ENCODE assay signal across 8 mouse cellular contexts in genomic region chr19:32956916-32957558, GRCm38 (mm10).
DNase-seq lines count a peak whose midpoint lies in the region; ATAC-seq and TF ChIP-seq lines count a peak whose summit lies in the region.

No protein-coding gene starts in this region.

- H3K4me3 ChIP-seq in heart, postnatal 0 days (ENCODE audit: low read depth, low read length) = peak overlapping the region; percentile 44
- H3K4me3 ChIP-seq in liver, embryonic 14.5 days (ENCODE audit: insufficient read depth in 1 of 2, low read depth in 2 of 2, low read length in 2 of 2) = peak overlapping the region; percentile 27 to 38
- H3K4me3 ChIP-seq in neural tube, embryonic 13.5 days = 0 out of 2 replicates have a peak overlapping the region, but pooled peaks have one; percentile 1

- WGBS in heart, postnatal 0 days = 2% methylated on average over 13 of the region's 13 CpGs
- under 1% methylated on average over 13 of the region's 13 CpGs for WGBS in liver, embryonic 14.5 days (ENCODE audit: insufficient replicate concordance)
- WGBS in neural tube, embryonic 13.5 days = 2% methylated on average over 13 of the region's 13 CpGs

- ATAC-seq in heart, postnatal 0 days (ENCODE audit: insufficient read depth, low read depth) = no peak
- no peak for ATAC-seq in liver, embryonic 14.5 days (ENCODE audit: insufficient read depth)
- no peak for ATAC-seq in neural tube, embryonic 13.5 days (ENCODE audit: low read depth)

- no peaks in the 10 kb centered on the region for H3K9me3 ChIP-seq in heart, postnatal 0 days (replicated peaks; ENCODE audit: control insufficient read depth, low read length)
- H3K9me3 ChIP-seq in liver, embryonic 14.5 days (ENCODE audit: control insufficient read depth, low read length) = no peaks in the 10 kb centered on the region
- no peaks in the 10 kb centered on the region for H3K9me3 ChIP-seq in neural tube, embryonic 13.5 days

- peak overlapping the region; percentile 67 for H3K4me2 ChIP-seq in heart, postnatal 0 days (ENCODE audit: low read depth, low read length)
- peak overlapping the region; percentile 56 for H3K4me2 ChIP-seq in liver, embryonic 14.5 days (ENCODE audit: low read depth)
- peak overlapping the region; percentile 37 for H3K4me2 ChIP-seq in neural tube, embryonic 13.5 days

- peak overlapping the region; percentile 25; the same call in 1 of the 2 replicates for H3K9ac ChIP-seq in heart, postnatal 0 days (replicated peaks; ENCODE audit: low read depth, low read length)
- H3K9ac ChIP-seq in liver, embryonic 14.5 days (replicated peaks) = no peak overlapping the region; the same call in 1 of the 2 replicates
- H3K9ac ChIP-seq in neural tube, embryonic 13.5 days = no peak overlapping the region

- H3K27ac ChIP-seq in heart, postnatal 0 days (ENCODE audit: low read depth) = no peak overlapping the region
- no peak overlapping the region for H3K27ac ChIP-seq in liver, embryonic 14.5 days
- no peak overlapping the region for H3K27ac ChIP-seq in neural tube, embryonic 13.5 days (replicated peaks)

- peak; percentile 30 for DNase-seq in adrenal gland, adult 2 months
- DNase-seq in adrenal gland, adult (ENCODE audit: inconsistent age in 2 of 2, low spot score in 1 of 2) = no peak
- peak; percentile 96 for DNase-seq in R1 (ENCODE audit: low read depth, low spot score)
- peak; percentile 27 for DNase-seq in heart, postnatal 0 days (ENCODE audit: low spot score)
- DNase-seq in liver, embryonic 14.5 days (ENCODE audit: low read depth in 3 of 3, low spot score in 3 of 3) = no peak
- DNase-seq in frontal cortex, postnatal 14 days (ENCODE audit: low spot score in 2 of 2) = no peak
- DNase-seq in right cerebral cortex, postnatal 14 days = no peak

- no peak for TF ChIP-seq EP300 in heart, postnatal 0 days (IDR thresholded peaks at IDR 0.05; ENCODE audit: low read depth)
- no peak for TF ChIP-seq EP300 in liver, embryonic 14.5 days (IDR thresholded peaks at IDR 0.05; ENCODE audit: low read depth)

- H3K36me3 ChIP-seq in heart, postnatal 0 days (replicated peaks; ENCODE audit: control insufficient read depth, insufficient read depth, low read length) = no peaks in the 10 kb centered on the region
- no peaks in the 10 kb centered on the region for H3K36me3 ChIP-seq in liver, embryonic 14.5 days (replicated peaks; ENCODE audit: control insufficient read depth, insufficient read depth, low read depth)
- H3K36me3 ChIP-seq in neural tube, embryonic 13.5 days = no peaks in the 10 kb centered on the region

- TF ChIP-seq CTCF in heart, postnatal 0 days (IDR thresholded peaks at IDR 0.05; ENCODE audit: low read depth) = no peak
- TF ChIP-seq CTCF in liver, embryonic 14.5 days (IDR thresholded peaks at IDR 0.05; ENCODE audit: low read depth) = no peak

- no peaks in the 10 kb centered on the region for H3K4me1 ChIP-seq in heart, postnatal 0 days (ENCODE audit: control insufficient read depth, insufficient read depth)
- peaks cover 0 to 21% of the 10 kb centered on the region in 2 experiments; a peak in 2 of 4 replicates for H3K4me1 ChIP-seq in liver, embryonic 14.5 days (replicated peaks; ENCODE audit: control insufficient read depth in 2 of 2, insufficient read depth in 2 of 2, low read length in 1 of 2)
- peaks cover 13% of the 10 kb centered on the region for H3K4me1 ChIP-seq in neural tube, embryonic 13.5 days (replicated peaks)

- no peaks in the 10 kb centered on the region for H3K27me3 ChIP-seq in heart, postnatal 0 days (ENCODE audit: control insufficient read depth, insufficient read depth, low read length)
- H3K27me3 ChIP-seq in liver, embryonic 14.5 days (ENCODE audit: control insufficient read depth, insufficient read depth, low read length) = no peaks in the 10 kb centered on the region
- H3K27me3 ChIP-seq in neural tube, embryonic 13.5 days = no peaks in the 10 kb centered on the region

Comparison
In these comparisons a context has a peak if more than half of its experiments do, and no peak if none do; other contexts are left out.
1. DNase-seq: peak in adrenal gland, adult 2 months (single experiment), R1 (single experiment) and heart, postnatal 0 days (single experiment); none in adrenal gland, adult (0 of 2), liver, embryonic 14.5 days (0 of 3), frontal cortex, postnatal 14 days (0 of 2) and right cerebral cortex, postnatal 14 days (single experiment).
2. Peak in every context shown above with its lines, with median percentiles within 50 percentile points of each other: H3K4me2 ChIP-seq and H3K4me3 ChIP-seq.